Mouse (Mus musculus) neural tube, embryonic 11.5 days (tissue): ENCODE results near the gene Snx7. TPM values are rescaled to one million over a fixed set of nuclear protein-coding genes. Genes with fewer than 3 reads are reported as not detected.
A peak's percentile ranks its signal among the peaks of the same experiment; 100 is the strongest.

Source experiments
- ATAC-seq: fragments of 200-750 bp; cut with Nextera tagmentation; 2 replicates; pipeline ENCODE4 v1.8.0; 2017; ENCODE audit warnings: moderate number of reproducible peaks, mild to moderate bottlenecking, moderate TSS enrichment, moderate library complexity; ENCODE audit not compliant: insufficient read depth, low FRiP score, low TSS enrichment
- DNase-seq: peaks from one replicate; pipeline ENCODE4 v3.0.0-alpha.2; 2015; ENCODE audit warnings: low spot score
- H3K27ac ChIP-seq: fragments of 300-500 bp; sonication (generic); 2 replicates; pipeline ENCODE4 v1.5.1; 2014; ENCODE audit warnings: low read depth, mild to moderate bottlenecking, low read length
- H3K27me3 ChIP-seq: fragments of 300-500 bp; sonication (generic); 2 replicates; pipeline ENCODE4 v1.6.1; 2014; ENCODE audit warnings: mild to moderate bottlenecking, low read length, mixed read lengths; ENCODE audit not compliant: control insufficient read depth, insufficient read depth
- H3K36me3 ChIP-seq: fragments of 300-500 bp; sonication (generic); 2 replicates; pipeline ENCODE4 v1.6.1; 2014; ENCODE audit warnings: mild to moderate bottlenecking, low read length, moderate library complexity, mixed read lengths; ENCODE audit not compliant: control insufficient read depth, insufficient read depth
- H3K4me1 ChIP-seq: fragments of 300-500 bp; sonication (generic); 2 replicates; pipeline ENCODE4 v1.6.1; 2014; ENCODE audit warnings: low read length, mixed read lengths; ENCODE audit not compliant: control insufficient read depth, insufficient read depth
- H3K4me2 ChIP-seq: fragments of 300-500 bp; sonication (generic); 2 replicates; pipeline ENCODE4 v1.6.1; 2014; ENCODE audit warnings: low read depth, mild to moderate bottlenecking, moderate library complexity
- H3K4me3 ChIP-seq: fragments of 300-500 bp; sonication (generic); 2 replicates; pipeline ENCODE4 v1.5.1; 2014; ENCODE audit warnings: low read depth, low read length
- H3K9ac ChIP-seq: fragments of 300-500 bp; sonication (generic); 2 replicates; pipeline ENCODE4 v1.6.1; 2014; ENCODE audit warnings: mild to moderate bottlenecking, low read length
- H3K9me3 ChIP-seq: fragments of 300-500 bp; sonication (generic); 2 replicates; pipeline ENCODE4 v1.6.1; 2016; ENCODE audit warnings: low read length; ENCODE audit not compliant: control insufficient read depth
- WGBS: fragments of 180-500 bp; shearing (Covaris S2); extraction: QIAGEN DNeasy Blood & Tissue Kit; methylation state at CpG from one replicate; pipeline ENCODE4 v1.1.7; 2014; 5-methylcytosine and 5-hydroxymethylcytosine counted together
- polyA plus RNA-seq: library from polyadenylated mRNA; unstranded; fragments of >200 nt; fragmentation: Nextera tagmentation; extraction: Ambion mirVana; gene quantifications from 2 replicates; pipeline ENCODE4 v1.2.1, GENCODE M21; 2014

The Snx7 gene
- 14.4 and 16.9 TPM in 2 replicates for polyA plus RNA-seq

DNA sequence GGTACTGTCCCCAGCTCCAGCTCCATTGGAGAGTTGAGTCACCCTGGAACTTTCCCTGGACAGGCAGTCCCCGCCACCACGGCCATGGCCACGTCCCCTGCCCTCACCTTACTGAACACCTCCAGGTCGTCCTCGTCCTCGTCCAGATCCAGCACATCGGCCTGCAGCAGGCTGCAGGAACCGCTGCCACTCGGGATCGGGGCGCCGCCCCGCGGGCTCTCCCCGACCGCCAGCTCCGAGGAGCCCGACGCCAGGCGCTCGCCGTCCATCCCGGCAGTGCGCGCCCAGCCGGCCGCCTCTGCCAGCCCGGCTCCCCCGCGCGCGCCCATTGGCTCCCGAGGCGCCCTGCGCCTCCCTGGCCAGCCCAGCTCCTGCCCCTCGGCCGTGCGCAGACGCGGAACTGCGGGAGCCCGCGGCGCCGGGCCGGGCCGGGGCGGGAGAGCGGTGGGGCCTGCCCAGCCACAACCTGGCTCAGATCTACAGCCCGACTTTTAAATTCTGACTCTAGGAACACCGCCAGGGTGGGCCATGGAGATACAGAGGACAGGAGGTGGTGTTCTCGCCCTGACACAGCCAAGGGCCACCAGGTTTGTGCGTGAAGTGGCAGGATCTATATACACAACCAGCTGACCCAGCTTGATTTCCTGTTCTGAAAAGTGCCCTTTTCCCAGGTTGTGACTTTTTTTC, at the start of gene Snx7:
Gene Snx7 (minus strand): TSS at position 300 of the 687 bp plus-strand sequence.
- Histone ChIP-seq H3K4me3 (peak within 1 kb of the TSS; percentile 49), H3K4me2 (peak within 1 kb of the TSS; percentile 63), H3K27me3 (no peaks in the 10 kb centered on the region), H3K9me3 (no peaks in the 10 kb centered on the region), H3K4me1 (no peaks in the 10 kb centered on the region), H3K27ac (no peak within 1 kb of the TSS), H3K36me3 (no peaks in the 10 kb centered on the region), H3K9ac (peak within 1 kb of the TSS; percentile 69)
- peak; percentile 89 for DNase-seq
- WGBS: under 1% methylated on average over 53 of the region's 53 CpGs
- ATAC-seq: peak; percentile 98

- no peak overlapping the region for H3K27ac ChIP-seq
- H3K36me3 ChIP-seq: no peaks in the 10 kb centered on the region
- no peak overlapping the region for H3K4me3 ChIP-seq
- ATAC-seq: no peak; the same call in 1 of the 2 replicates
- H3K9ac ChIP-seq: no peak overlapping the region
- no peaks in the 10 kb centered on the region for H3K4me1 ChIP-seq
- no peaks in the 10 kb centered on the region for H3K27me3 ChIP-seq
- DNase-seq: no peak
- no peak overlapping the region for H3K4me2 ChIP-seq
- WGBS: 72% methylated on average over 3 of the region's 3 CpGs
- no peaks in the 10 kb centered on the region for H3K9me3 ChIP-seq
These were observed 46.7 kb upstream of the Snx7 start for GRCm38 (mm10) chr3:117915420-117915819.

- Histone ChIP-seq H3K27ac (no peak overlapping the region), H3K4me2 (no peak overlapping the region), H3K27me3 (no peaks in the 10 kb centered on the region), H3K9ac (no peak overlapping the region), H3K4me3 (no peak overlapping the region), H3K36me3 (no peaks in the 10 kb centered on the region), H3K4me1 (no peaks in the 10 kb centered on the region), H3K9me3 (no peaks in the 10 kb centered on the region)
- 76% methylated on average over 2 of the region's 2 CpGs for WGBS
- DNase-seq: no peak
- no peak for ATAC-seq
These were observed 25.0 kb upstream of the Snx7 start for GRCm38 (mm10) chr3:117893736-117894135.

DNA sequence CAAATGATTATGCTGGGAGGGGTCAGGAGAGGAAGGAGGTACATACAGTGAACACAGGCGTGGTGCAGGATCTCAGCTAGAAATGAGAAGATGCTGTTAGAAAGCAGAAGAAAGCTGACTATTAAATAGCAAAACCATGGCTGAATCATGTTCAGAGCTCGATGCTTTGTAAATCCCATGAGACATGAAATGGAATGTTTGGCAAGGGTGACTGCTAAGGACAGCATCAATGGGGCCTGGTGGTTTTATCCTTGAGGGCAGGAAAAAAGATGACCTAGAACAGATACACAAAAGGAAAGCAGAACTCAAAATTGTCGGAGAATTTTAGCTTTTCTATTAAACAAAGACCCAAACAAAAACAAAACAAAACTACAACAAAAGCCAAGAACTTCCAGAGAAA, 6.7 kb upstream of the Snx7 start:
- no peak overlapping the region for H3K4me3 ChIP-seq

DNA sequence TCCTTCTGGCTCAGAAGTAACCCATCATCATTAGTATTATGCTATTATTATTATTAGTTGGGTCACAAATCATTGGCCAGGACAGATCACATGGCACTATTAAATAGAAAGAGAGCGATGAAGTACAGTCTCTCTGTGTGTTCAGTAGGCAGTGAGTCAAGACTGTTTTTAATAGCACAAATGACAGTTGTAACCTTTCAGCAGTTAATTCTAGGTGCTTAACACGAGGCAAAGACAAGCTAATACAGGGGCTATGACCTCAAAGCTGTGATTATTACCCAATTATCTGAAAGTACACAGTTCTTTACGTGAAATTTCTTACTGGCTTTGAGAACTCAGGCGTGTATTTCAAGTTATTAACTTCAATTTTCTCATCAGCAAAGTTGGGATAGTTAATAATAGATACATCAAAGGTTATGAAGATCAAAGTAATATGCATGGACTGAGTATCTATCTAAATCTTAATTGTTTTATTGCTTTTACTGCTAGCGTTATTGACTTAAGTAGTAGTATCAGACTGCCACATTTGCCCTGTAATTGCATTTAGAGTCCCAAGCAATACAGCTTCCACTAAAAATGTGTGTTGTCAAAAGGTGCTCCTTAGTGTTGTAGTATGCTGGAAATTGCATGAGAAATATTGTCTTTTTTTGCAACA, 4.6 kb upstream of the Snx7 start:
- Histone ChIP-seq H3K27ac (no peak overlapping the region), H3K4me3 (no peak overlapping the region), H3K9me3 (no peaks in the 10 kb centered on the region), H3K4me1 (no peaks in the 10 kb centered on the region), H3K27me3 (no peaks in the 10 kb centered on the region), H3K4me2 (no peak overlapping the region), H3K9ac (no peak overlapping the region), H3K36me3 (no peaks in the 10 kb centered on the region)
- ATAC-seq: no peak
- DNase-seq: no peak
- WGBS: 70% methylated on average over 5 of the region's 5 CpGs

More for the DNA sequence above, 6.7 kb upstream of the Snx7 start:
- no peak overlapping the region for H3K27ac ChIP-seq
- no peak for ATAC-seq
- H3K9ac ChIP-seq: no peak overlapping the region
- no peaks in the 10 kb centered on the region for H3K27me3 ChIP-seq
- no peak overlapping the region for H3K4me2 ChIP-seq
- H3K4me1 ChIP-seq: no peaks in the 10 kb centered on the region
- DNase-seq: no peak
- H3K9me3 ChIP-seq: no peaks in the 10 kb centered on the region
- WGBS: 85% methylated on average over 3 of the region's 3 CpGs
- H3K36me3 ChIP-seq: no peaks in the 10 kb centered on the region

- Histone ChIP-seq H3K4me2 (peak overlapping the region; percentile 63), H3K36me3 (no peaks in the 10 kb centered on the region), H3K9me3 (no peaks in the 10 kb centered on the region), H3K9ac (peak overlapping the region; percentile 69), H3K4me3 (peak overlapping the region; percentile 49), H3K27ac (no peak overlapping the region), H3K4me1 (no peaks in the 10 kb centered on the region), H3K27me3 (no peaks in the 10 kb centered on the region)
- DNase-seq: no peak
- ATAC-seq: no peak
- 36% methylated on average over 2 of the region's 2 CpGs for WGBS
These were observed 584 bp upstream of the Snx7 start for GRCm38 (mm10) chr3:117869324-117869715.

GRCm38 (mm10) chr3:117868091-117868490, 645 bp downstream of the Snx7 start:
- H3K4me2 ChIP-seq: peak overlapping the region; percentile 63
- no peak for ATAC-seq
- peak overlapping the region; percentile 49 for H3K4me3 ChIP-seq
- no peaks in the 10 kb centered on the region for H3K27me3 ChIP-seq
- H3K4me1 ChIP-seq: no peaks in the 10 kb centered on the region
- DNase-seq: no peak
- H3K9ac ChIP-seq: no peak overlapping the region; the same call in 1 of the 2 replicates
- H3K36me3 ChIP-seq: no peaks in the 10 kb centered on the region
- no peaks in the 10 kb centered on the region for H3K9me3 ChIP-seq
- no peak overlapping the region for H3K27ac ChIP-seq
- WGBS: 81% methylated on average over 2 of the region's 2 CpGs

- no peak overlapping the region for H3K4me3 ChIP-seq
These were observed 1.9 kb downstream of the Snx7 start for GRCm38 (mm10) chr3:117866696-117867407.

More at GRCm38 (mm10) chr3:117866696-117867407, 1.9 kb downstream of the Snx7 start:
- Histone ChIP-seq H3K9ac (no peak overlapping the region), H3K36me3 (no peaks in the 10 kb centered on the region), H3K27me3 (no peaks in the 10 kb centered on the region), H3K4me1 (no peaks in the 10 kb centered on the region), H3K9me3 (no peaks in the 10 kb centered on the region), H3K4me2 (no peak overlapping the region), H3K27ac (no peak overlapping the region)
- ATAC-seq (no peak), DNase-seq (no peak)
- 77% methylated on average over 12 of the region's 12 CpGs for WGBS
